Mouse (Mus musculus): Measurements from ENCODE around the gene Lgr6.

- no peak for TF ChIP-seq POLR2A (IDR thresholded peaks at IDR 0.05; ENCODE audit: insufficient read depth, low read length)
- TF ChIP-seq CTCF (IDR thresholded peaks at IDR 0.05; ENCODE audit: low read depth, low read length) = no peak
- TF ChIP-seq EP300 (IDR thresholded peaks at IDR 0.05; ENCODE audit: insufficient read depth, low read depth, low read length) = no peak
These were observed 48.2 kb downstream of the Lgr6 start for GRCm38 (mm10) chr1:135056901-135057300.

Data from ES-Bruce4 (cell line).